Mouse (Mus musculus) megakaryocyte, embryonic 14.5 days (primary cell): ENCODE results near the gene Plekha5.

Experiments
- FLI1 ChIP-seq: IDR thresholded peaks from 2 replicates; pipeline ENCODE4 v1.6.1; 2012; ENCODE audit warnings: low read length, inconsistent platforms, mixed read lengths
- GATA1 ChIP-seq: IDR thresholded peaks from 3 replicates; pipeline ENCODE4 v1.6.1; 2012; ENCODE audit warnings: mixed read lengths, low read length, inconsistent platforms, borderline replicate concordance

GRCm38 (mm10) chr6:140383580-140384400 is 40.1 kb upstream of the Plekha5 start:
- TF ChIP-seq FLI1 (no peak), GATA1 (no peak)
